Mouse (Mus musculus) ZHBTc4 (cell line): ENCODE measurements around the gene Glt28d2.

ENCODE experiments used
- DNase-seq: peaks from one replicate; pipeline ENCODE4 v3.0.0-alpha.2; 2011; ENCODE audit warnings: low read depth, low spot score

Glt28d2 gene

DNA sequence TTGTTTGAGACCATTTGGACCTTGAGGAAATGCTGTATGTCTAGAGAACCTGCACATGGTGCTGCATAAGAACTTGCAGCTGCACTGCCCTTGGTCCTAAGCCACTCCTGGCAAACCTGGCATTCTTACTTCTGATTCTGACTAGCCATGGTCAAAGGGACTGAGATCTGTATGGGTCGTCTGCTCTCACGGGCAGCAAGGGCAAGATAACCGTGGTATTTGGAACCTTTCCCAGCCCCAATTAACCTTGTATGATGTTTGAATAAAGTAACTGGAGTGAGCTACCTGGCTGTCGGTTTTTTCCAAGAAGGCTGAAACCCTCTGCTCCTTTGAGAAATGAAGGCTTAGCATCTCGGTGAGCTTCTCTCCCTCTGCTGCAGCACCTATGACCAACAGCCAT, 8.4 kb downstream of the Glt28d2 start:
- DNase-seq, result no peak

DNA sequence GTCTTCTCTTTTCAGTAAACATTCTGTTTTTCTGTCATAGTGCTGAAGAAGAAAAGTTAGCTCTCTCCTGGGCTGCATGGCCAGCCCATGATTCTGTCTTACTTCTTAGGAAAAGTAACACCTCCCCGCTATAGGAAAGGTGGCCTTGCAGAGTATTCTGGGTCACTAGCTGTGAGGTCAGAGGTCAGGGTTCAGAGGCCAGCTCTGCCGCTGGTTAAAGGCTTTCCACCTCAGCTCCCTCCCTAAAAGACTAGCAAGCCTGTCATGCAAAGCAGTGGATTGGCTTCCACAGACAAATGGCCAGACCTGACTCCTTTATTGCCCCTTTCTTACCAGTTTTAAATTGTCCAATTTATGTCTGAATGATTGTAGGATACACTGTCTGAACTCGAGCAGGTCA, 23.3 kb downstream of the Glt28d2 start:
- no peak for DNase-seq

DNA sequence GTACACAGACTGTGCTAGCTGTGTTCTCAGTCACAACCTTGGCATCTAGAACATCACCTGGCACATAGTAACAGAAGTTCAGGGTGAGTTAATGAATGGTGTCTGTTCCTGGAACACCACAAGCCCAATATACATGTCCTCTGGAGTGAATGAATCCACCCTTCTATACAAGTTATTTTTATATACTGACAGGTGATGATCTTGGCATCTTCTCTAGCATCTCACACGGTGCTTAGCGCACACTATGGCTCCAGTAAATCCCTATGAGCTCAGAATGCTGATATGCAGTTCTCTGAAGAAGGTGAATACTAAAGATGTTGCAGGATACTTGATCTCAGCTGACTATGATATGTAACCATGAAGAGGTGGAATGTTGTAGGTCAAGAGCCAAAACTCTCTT, 24.4 kb downstream of the Glt28d2 start:
- no peak for DNase-seq

DNA sequence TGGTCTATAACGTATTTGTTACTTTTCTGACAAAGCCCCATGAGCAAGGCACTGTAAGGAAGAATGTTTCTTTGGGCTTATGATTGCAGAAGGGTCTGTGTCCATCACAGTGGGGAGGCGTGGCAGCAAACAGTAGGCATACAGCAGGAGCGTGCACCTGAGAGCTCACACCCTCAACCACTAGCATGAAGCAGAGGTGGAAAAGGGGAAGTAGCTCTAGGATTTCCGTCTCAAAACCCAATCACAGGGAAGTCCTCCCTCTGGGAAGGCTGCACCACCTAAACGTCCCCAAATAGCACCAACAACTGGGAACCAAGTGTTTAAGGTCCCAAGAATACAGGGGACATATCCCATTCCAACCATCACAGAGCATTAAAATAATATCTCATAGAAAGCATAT, 26.3 kb downstream of the Glt28d2 start:
- no peak for DNase-seq

DNA sequence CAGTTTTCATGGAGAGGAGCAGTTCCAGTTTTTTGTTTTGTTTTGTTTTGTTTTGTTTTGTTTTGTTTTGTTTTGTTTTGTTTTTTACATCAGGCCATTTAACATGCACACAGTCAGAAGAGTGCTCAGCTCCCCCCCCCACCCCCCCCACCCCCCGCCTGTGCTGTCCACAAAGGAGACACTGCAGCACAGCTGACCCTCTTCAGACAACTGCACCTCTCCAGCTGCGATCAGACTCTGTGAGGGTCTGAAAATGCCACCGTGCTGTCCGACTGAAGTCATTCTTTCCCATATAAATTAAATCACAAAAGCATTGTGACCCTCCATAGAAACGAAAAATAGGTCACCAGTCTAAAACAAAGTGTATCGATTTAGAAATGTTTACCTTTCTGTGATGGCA, 28.0 kb downstream of the Glt28d2 start:
- no peak for DNase-seq

DNA sequence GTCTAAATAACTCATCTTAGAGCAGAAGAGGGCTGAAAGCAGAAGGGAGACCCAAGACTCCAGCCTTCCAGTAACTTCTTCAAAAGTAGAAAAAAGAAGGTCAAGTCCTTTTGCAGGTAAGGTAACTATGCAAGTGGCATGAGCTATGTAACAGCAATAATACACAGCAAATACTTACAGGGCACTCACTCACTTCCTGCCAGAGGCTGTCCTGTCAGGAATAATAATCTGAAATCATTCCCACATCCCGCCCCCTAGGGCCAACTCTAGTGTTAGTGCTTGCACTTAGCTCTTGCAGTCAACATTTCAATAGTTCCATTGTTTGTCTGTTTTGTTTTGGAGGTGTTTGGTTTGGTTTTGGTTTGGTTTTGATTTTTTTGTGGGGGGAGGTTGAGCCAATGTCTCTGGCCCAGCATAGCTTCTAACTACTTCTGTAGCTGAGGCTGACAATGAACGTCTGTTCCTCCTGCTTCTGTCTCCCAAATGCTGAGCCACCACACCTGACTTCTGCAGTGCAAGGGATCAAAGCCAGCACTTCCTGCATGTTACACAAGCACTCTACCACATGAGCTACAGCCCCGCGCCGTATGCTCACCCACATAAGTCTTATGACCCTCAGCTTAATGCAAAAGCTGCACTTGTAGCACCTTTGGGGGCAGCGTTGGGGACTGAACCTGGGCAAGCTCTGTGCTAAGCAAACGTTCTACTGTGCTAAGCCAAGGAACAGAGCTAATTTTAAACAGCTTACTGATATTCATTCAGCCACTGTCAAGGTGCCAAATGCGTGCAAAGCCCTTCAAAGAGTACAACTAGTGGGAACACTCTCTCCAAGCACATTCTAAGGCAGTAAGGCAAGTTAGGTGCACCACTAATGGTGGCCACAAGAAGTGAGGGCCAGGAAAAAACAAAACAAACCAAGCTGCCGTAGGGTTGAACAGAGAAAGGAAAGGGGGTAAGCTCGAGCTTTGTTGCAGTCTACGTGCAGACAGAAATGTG, 28.9 kb downstream of the Glt28d2 start:
- no peak for DNase-seq

DNA sequence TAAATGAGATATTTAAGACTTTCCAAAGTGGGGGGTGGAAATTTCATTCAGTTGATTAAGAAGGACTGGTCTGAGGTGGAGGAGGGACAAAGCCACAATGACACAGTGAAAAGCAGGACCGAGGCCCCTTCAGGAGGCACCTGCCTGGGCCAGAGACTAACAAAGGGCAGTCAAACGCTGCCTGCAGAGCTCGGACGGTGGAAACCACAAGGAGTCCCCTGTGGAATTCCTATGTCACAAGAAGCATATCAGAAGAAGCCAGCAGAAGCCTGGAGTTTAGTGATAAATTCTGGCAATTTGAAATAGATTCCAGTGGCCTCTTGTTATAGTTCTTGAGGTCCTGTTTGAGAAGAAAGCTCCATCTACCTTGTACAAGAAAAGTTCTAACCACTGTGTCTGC, 30.2 kb downstream of the Glt28d2 start:
- no peak for DNase-seq

DNA sequence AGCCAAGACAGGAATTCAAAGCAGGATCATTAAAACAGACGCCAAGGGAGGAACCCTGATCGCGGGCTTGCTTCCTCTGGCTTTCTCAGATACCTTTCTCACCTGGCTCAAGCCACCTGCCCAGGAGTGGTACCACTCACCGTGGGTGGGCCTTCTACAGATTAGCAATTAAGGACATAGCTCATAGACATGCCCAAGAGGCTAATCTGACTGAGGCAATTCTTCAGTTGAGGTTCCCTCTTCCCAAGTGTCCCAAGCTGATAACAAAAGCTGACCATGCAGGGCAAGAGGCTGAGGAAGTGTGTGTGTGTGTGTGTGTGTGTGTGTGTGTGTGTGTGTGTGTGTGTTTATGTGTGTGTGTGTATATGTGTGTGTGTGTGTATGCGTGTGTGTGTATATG, 31.4 kb downstream of the Glt28d2 start:
- DNase-seq, result no peak

DNA sequence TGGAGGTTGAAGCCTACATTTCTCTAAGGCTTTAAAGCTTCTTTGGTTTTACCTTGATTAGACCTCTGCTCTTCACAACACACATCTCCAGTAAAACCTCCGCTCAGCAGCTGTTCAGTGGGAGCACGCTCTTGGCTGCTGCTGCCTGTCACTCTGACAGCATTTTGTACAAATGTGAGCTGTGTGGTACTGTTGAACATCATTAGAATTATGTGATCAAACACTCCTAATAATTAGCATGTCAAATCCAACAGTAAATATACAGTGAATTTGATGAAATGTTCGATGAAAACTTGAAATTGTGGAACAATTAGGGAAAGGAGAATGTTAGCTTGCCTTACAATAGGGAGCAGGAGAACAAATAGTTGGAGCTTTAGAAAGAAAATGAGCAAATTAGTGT, 32.3 kb downstream of the Glt28d2 start:
- DNase-seq, result no peak

DNA sequence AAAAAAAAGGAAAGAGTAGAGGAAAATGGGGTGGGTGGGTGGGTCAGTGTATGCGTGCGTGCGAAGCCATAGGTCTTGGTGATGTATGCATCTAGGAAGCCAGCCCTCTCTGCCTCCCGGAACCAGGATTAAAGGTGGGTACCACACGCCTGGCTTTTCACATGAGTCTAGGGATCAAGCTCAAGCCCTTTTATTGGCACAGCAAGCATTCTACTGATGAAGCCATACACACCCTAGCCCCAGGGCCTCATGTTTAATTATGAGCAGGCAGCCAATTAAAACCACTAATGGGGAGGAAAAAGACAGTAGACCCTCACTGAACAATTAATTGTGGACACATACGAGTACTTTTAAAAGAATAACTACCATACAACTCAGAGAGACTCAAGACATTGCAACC, 33.2 kb downstream of the Glt28d2 start:
- no peak for DNase-seq

DNA sequence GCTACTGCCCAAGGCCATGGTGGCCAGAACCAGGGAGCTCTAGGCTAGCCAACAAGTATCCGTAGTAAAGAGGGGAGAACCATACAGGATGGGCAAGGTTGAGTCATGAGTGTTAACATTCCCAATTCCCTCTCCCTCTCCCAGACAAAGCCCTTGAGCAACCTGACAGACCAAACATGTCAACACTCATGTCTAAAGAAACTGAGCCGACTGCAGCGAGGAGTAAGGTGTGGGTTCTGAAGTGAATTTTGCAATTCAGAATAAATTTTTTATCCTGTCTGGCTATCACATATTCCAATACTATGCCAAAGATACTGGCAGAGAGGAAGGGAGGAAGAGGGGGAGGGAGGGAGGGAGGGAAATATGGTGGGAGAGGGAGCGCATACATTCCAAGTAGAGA, 33.6 kb downstream of the Glt28d2 start:
- no peak for DNase-seq

DNA sequence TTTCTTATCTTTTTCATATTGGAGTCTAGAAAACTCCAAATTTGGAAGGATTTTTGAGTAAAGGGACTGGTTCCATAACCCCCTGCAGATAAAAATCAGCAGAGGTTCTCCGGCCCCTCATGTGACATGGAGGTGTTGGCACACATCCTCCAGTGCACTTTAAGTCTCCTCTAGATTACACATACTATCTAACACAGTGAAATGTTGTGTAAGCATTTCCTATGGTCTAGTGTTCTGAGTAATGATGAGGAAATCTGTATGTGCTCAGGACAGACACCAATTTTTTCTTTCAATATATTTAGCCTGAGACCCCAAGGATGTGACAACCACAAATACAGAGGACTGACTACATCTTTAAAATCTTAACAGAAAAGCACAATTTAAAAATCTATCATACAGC, 37.2 kb downstream of the Glt28d2 start:
- no peak for DNase-seq

DNA sequence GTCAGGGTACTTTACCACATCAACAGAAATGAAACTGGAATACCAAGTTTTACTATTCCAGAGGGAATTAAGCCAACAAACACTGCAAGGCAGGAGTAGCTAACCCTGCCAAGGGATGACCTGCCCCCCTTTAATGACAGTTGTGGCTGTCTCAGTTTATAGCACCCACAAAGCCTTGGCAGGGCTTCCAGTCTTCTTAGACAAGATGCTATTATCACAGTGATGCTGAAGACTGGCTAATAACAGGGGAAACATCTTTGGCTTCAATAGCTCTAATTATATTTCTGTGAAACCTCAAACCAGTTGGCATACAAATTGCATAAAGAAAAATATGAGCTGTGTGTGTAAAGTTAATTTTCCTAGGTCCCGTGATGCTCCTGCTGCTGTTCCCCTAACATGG, 41.0 kb downstream of the Glt28d2 start:
- no peak for DNase-seq

DNA sequence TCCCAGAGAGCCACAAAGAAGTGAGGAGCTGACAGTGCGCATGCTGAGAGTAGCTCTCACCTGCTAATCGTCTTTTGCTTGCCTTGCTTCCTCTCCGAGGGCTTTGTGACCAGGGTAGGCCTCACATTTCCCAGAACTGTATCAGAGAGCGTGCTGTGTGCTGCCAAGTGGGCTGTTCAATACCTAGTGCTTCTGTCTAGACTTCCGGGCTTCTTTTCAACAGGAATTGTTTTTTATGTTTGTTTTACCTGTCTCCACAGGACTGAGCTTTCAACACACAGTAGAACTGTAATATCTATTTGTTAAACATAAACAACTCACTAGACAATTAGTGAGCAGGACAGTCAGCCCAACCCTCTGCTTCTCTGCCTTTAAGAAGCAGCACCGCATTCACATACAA, 42.0 kb downstream of the Glt28d2 start:
- no peak for DNase-seq

DNA sequence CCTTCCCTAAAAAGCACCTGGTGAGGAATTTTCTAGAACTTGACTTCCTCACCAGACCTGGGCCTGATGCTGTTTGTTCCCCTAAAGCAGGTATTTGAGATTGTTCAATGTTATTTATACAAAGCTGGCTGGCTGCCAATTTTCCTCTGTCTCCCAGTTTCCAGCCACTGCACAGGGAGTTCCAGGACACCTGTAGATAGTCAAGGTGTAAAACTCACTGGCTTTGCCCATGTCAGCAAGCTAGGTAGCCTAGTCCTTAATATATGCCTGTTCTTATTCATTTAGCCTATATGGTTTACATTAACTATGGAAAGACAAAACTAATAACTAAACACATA, 44.5 kb downstream of the Glt28d2 start:
- DNase-seq, result no peak

DNA sequence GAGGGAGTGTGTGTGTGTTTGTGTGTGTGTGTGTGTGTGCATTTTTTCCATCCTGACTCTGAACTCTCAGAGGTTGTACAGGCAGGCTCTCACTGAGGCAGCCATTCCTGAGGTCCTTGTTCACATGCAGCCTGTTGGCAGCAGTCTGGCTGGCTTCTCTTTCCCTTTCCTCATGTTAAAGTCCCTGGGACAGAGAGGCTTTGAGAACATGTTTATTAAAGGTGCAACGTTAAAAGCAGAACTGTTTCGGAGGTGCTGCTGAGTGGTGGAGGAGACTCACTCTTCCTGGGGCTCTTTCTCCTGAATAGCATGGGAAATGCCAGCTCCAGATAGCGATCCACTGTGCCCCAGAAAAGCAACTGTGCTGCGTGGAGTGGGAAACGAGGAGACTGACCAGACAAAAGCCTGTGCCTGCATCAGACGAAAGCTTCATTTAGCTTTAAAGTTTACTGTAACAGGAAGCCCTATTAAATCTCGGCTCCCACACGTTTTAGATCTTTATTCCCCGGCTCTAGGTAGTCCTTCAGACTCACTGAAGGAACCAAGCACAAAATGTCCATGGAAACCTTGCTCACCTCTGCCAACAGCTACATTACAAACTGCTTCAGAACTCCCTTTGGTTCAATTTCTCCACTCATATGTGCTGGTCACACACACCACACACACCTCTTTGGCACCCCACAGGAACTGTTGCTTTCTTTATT, 45.0 kb downstream of the Glt28d2 start:
- no peak for DNase-seq

DNA sequence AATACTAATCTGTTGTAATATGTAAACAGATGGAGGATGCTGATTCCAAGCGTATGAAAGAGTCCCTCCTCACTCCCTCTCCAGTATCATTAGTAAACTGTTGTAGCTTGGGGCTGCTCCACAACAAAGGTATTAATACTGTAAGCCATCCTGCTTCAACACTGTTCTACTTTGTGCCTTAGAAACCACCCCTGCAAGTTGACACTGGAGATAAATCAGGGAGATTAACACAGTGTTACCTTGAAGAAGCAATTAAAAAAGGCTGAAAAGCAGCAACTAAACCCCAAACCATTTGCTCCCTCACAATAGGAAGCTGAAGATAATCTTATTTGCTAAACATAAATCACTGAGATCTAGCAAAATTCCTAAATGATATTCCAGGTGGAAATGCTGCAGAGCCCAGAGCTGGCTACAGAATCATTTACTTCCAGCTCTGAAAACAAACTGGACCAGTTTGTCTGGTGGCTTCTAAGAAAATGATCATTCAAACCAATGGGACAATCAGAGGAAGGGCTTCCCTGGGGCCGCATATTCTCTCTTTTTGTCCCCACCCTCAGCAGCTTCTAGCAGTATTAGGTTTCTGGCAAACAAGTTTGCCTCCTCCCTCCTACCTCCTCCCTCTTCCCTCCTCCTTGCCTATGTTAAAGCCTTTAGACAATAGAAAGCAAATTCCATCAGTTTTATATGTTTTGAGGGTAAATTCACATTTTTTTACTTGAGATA, 45.7 kb downstream of the Glt28d2 start:
- DNase-seq, result no peak

DNA sequence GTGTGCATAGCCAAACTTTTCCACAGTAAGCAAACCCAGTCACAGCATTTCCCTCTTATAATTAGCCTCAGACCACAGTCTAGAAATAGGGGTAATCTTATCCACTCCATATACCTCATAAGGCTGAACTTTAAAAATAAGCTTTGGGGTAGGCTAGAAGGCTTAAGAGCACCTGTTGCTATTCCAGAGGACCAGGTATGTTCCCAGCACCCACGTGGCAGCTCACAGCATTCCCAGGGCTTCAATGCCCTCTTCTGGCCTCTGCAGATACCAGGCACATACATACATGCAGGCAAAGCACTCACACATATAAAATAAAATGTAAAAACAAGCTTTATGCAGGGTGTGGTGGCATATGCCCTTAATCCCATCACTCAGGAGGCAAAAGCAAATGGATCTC, 53.7 kb downstream of the Glt28d2 start:
- DNase-seq, result no peak

DNA sequence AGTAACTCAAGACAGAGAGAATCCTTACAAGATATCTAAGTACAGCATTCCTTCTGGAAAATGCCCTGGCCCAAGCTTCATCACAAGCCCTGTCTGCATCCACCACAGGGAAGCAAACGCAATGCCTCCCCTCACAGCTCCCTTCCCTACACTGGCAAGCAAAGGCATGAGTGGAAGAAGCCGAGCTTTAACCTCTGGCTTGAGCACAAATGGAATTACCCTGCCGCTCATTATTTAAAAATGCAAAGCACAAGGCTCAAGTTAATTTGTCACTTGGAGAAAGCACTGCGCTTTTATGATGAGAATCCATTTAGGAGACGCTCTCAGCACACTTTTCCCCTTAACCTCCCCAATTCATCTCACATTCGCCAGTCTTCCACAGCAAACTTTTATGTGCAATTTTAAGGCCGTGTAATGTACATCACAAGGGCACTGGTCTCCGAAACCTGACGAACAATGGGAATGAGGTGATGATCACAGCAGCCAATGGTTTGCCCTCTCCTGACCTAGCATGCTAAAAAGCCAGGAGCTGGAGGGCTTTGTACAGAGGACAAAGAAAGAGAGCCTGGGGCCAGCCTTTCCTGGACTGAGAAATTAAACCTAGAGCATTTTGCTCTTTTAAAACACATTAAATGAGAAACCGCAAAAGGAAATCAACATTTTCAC, 54.7 kb downstream of the Glt28d2 start:
- DNase-seq, result peak; percentile 71

DNA sequence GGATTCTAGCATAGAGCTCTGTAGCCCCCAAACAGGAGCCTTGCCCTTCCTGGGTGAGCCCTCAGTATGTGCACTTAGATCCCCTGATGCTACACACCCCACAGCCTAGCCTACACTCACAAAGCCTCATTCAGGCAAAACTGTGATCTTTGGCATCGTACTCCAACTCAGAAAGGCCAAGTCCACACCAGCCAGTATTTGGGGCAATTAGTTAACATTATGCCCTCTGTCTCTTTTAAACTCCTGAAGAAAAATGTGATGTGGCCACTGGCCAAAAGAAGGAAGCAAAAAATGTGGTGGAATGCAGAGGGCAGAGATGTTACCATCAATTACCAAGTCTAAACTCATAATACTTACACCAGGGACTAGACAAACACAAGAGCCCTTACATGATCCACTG, 55.5 kb downstream of the Glt28d2 start:
- no peak for DNase-seq

DNA sequence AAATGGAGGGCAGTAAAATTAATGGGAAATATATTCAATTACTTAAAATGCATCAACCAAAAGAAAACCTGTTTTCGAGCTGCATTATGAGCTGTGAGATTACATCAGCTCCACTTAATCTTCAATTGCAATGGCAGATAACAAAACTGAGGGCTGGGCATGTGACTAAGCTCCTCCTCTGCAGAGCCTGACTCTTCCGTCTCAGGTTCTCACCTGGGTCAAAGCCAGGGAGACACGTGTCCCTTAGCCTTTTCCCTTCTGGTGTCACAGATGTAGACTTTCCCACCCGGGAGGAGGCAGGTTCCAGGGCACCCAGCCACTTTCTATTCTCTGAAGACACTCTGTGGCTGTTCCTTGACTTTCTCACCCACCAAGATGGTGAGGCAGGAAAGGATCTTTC, 58.3 kb downstream of the Glt28d2 start:
- DNase-seq, result no peak

DNA sequence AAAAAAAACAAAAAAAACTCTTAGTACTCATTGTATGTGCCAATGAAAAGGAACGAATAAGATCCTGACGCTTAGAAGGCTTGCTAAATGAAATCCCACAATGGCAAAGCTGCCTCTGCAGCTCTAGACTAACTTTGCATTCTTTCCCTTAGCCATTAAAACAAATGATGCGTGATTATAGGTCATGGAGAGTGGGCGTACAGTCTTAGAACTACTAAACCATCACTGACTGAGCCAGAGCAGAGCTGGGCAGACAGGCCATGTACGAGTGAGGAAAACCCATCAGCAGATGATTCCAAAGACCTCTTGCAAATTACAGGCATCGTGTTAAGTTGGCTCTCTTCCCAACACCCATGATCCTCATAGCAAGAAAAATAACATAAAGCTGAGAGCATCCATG, 59.5 kb downstream of the Glt28d2 start:
- no peak for DNase-seq
